Mouse (Mus musculus): ENCODE data around the gene Tkfc. TPM values are rescaled to one million over a fixed set of nuclear protein-coding genes. Genes with fewer than 3 reads are reported as not detected.

Tkfc gene
- total RNA-seq (2023) = 3.2 to 6.2 TPM (median 4.1 TPM) in 4 replicates

GRCm38 (mm10) chr19:10605293-10605900 is at the start of gene Tkfc, which contains the start of gene Ddb1:
Gene Tkfc (minus strand): TSS chr19:10605654.
Gene Ddb1 (plus strand): TSS chr19:10605327.

GRCm38 (mm10) chr19:10634106-10634871 is 28.8 kb upstream of the Tkfc start, which contains the start of gene Vwce:
Gene Vwce (plus strand): TSS chr19:10634213.

GRCm38 (mm10) chr19:10576690-10577561 is 28.5 kb downstream of the Tkfc start, which contains the start of the genes Cyb561a3 and Tmem138:
Gene Cyb561a3 (plus strand): TSS chr19:10577172.
Gene Tmem138 (minus strand): TSS chr19:10577362.

GRCm38 (mm10) chr19:10555624-10556510 is 49.6 kb downstream of the Tkfc start, which contains the start of gene Tmem216:
Gene Tmem216 (minus strand): TSS chr19:10556238.

Other genes starting within 250 kb of the Tkfc start
- not detected in 4 replicates for gene Syt7, start 216.6 kb downstream of the Tkfc start, total RNA-seq (2023)
- 1.5 to 3.5 TPM (median 1.8 TPM) in 4 replicates for gene Lrrc10b, start 148.2 kb downstream of the Tkfc start, total RNA-seq (2023)
- gene Ppp1r32, start 122.7 kb downstream of the Tkfc start, total RNA-seq (2023) = 5.1 to 6.7 TPM (median 5.9 TPM) in 4 replicates
- 172 to 176 TPM (median 175 TPM) in 4 replicates for gene Cpsf7, start 80.4 kb downstream of the Tkfc start, total RNA-seq (2023)
- gene Sdhaf2, start 79.5 kb downstream of the Tkfc start, total RNA-seq (2023) = 55.9 to 71.1 TPM (median 63.4 TPM) in 4 replicates
- 7.9 to 13.0 TPM (median 9.0 TPM) in 4 replicates for gene Tmem216, start 49.4 kb downstream of the Tkfc start, total RNA-seq (2023)
- gene Cyb561a3, start 28.5 kb downstream of the Tkfc start, total RNA-seq (2023) = 188 to 204 TPM (median 196 TPM) in 4 replicates
- 6.6 to 10.6 TPM (median 8.2 TPM) in 4 replicates for gene Tmem138, start 28.3 kb downstream of the Tkfc start, total RNA-seq (2023)
- gene Ddb1, start 327 bp downstream of the Tkfc start, total RNA-seq (2023) = 162 to 176 TPM (median 168 TPM) in 4 replicates
- gene Vwce, start 28.6 kb upstream of the Tkfc start, total RNA-seq (2023) = 0.36 to 1.3 TPM (median 0.75 TPM) in 3 of 4 replicates, not detected in the other
- not detected in 4 replicates for gene Pga5, start 72.4 kb upstream of the Tkfc start, total RNA-seq (2023)
- 19.0 to 23.7 TPM (median 23.0 TPM) in 4 replicates for gene Vps37c, start 83.1 kb upstream of the Tkfc start, total RNA-seq (2023)
- 1.2 to 3.2 TPM (median 1.6 TPM) in 4 replicates for gene Cd5, start 133.3 kb upstream of the Tkfc start, total RNA-seq (2023)
- gene Cd6, start 224.4 kb upstream of the Tkfc start, total RNA-seq (2023) = 0.24 to 0.73 TPM in 2 of 4 replicates, not detected in the others
- gene Slc15a3, start 234.1 kb upstream of the Tkfc start, total RNA-seq (2023) = 30.3 to 56.1 TPM (median 39.7 TPM) in 4 replicates

All from B cell, adult 62 days (primary cell).